Mouse (Mus musculus): ENCODE results near the gene Cryaa. TPM values are rescaled to one million over a fixed set of nuclear protein-coding genes. Genes with fewer than 3 reads are reported as not detected.

The Cryaa gene
- polyA plus RNA-seq, 1 experiment from 2014 or later = 0.31 TPM

DNA sequence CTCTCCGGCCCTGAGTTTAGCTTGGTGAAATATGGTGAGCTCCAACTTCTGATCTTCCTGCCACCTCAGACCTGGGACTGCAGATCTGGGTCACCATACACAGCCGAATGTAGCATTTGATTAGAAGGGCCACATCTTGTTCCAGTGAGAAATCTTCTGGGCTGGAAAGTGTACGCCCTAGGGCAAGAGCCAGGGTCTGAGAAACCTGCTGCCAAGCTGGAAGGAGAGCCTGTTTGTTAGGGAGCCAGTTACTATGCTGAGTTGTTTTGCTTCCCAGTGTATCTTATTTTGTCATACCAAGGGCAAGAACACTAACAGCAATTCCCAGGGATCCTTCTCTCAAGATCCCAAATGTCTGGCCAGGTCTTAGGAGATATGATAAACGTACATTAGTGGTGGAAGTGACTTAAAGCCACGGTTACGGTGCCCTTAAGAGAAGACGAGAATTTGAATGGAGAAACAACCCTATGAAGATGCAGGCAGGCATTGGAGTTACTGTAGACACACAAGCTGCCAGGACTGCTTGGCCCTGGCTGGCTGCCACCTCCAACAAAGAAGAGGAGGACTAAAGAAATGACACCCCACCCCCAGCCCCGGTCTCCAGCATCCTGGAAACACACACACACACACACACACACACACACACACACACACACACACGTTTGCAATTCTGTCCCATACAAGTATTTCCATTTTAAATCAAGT lies 39.6 kb upstream of the Cryaa start:
- Histone ChIP-seq H3K27me3 (replicated peaks; ENCODE audit: control insufficient read depth, insufficient read depth, low read length) (peaks cover 9% of the 10 kb centered on the region), H3K9ac (ENCODE audit: low read depth, low read length) (0 out of 2 replicates have a peak overlapping the region, but pooled peaks have one; percentile 60), H3K36me3 (ENCODE audit: control insufficient read depth, insufficient read depth, low read length) (no peaks in the 10 kb centered on the region), H3K4me2 (ENCODE audit: low read depth, low read length) (peak overlapping the region; percentile 95; the same call in 1 of the 2 replicates), H3K27ac (ENCODE audit: low read length) (no peak overlapping the region), H3K4me1 (ENCODE audit: control insufficient read depth, insufficient read depth, low read length) (peaks cover 13% of the 10 kb centered on the region), H3K9me3 (ENCODE audit: control insufficient read depth, low read length) (no peaks in the 10 kb centered on the region), H3K4me3 (ENCODE audit: low read length) (no peak overlapping the region)
- ATAC-seq = no peak
- 61% methylated on average over 9 of the region's 9 CpGs for WGBS

DNA sequence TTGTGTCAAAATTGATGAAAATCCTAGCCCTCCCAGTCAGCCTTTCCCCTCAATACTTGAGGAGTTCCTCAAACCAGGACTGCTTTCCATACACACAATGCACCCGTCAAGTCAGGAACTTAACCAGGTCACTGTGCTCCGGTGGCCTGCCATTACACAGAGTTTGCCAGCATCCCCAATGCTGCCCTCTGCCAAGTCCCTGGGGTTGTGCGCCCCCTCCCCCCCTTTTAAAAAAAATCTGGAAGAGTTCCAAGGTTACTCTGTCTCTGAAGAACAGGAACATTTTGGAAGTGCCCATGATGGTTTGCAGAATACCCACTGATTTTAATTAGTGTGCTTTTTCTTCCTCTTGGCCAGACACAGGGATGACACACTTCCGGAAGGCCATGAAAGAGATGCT lies 38.0 kb upstream of the Cryaa start:
- Histone ChIP-seq H3K4me2 (ENCODE audit: low read depth, low read length) (no peak overlapping the region), H3K36me3 (ENCODE audit: control insufficient read depth, insufficient read depth, low read length) (no peaks in the 10 kb centered on the region), H3K9ac (ENCODE audit: low read depth, low read length) (no peak overlapping the region), H3K27me3 (replicated peaks; ENCODE audit: control insufficient read depth, insufficient read depth, low read length) (peaks cover 9% of the 10 kb centered on the region), H3K4me1 (ENCODE audit: control insufficient read depth, insufficient read depth, low read length) (peaks cover 13% of the 10 kb centered on the region), H3K4me3 (ENCODE audit: low read length) (no peak overlapping the region), H3K9me3 (ENCODE audit: control insufficient read depth, low read length) (no peaks in the 10 kb centered on the region), H3K27ac (ENCODE audit: low read length) (no peak overlapping the region)
- no peak for ATAC-seq
- 65% methylated on average over 4 of the region's 4 CpGs for WGBS

DNA sequence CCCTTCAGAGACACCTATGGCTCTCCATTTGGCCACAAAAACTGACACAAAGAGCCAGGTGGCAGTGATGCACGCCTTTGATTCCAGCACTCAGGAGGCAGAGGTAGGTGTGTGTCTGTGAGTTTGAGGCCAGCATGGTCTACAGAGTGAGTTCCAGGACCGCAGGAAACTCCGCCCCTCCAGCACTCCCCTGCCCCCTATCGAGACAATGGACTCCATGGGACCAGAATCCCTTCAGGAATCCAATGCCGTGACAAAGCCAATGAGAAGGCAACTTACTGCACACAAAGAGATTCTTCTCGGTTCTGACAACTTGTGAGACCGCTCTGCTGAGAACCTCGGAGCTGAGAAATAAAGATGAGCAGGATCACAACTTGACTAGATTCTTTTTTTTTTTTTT lies 35.3 kb upstream of the Cryaa start:
- H3K36me3 ChIP-seq (ENCODE audit: control insufficient read depth, insufficient read depth, low read length) = peaks cover 10% of the 10 kb centered on the region
- no peak overlapping the region for H3K27ac ChIP-seq (ENCODE audit: low read length)
- H3K27me3 ChIP-seq (replicated peaks; ENCODE audit: control insufficient read depth, insufficient read depth, low read length) = no peaks in the 10 kb centered on the region
- H3K4me1 ChIP-seq (ENCODE audit: control insufficient read depth, insufficient read depth, low read length) = peaks cover 3% of the 10 kb centered on the region; the same call in 1 of the 2 replicates
- H3K9me3 ChIP-seq (ENCODE audit: control insufficient read depth, low read length) = no peaks in the 10 kb centered on the region
- no peak overlapping the region for H3K4me3 ChIP-seq (ENCODE audit: low read length)
- no peak for ATAC-seq
- H3K4me2 ChIP-seq (ENCODE audit: low read depth, low read length) = no peak overlapping the region
- 47% methylated on average over 8 of the region's 8 CpGs for WGBS
- H3K9ac ChIP-seq (ENCODE audit: low read depth, low read length) = no peak overlapping the region

GRCm38 (mm10) chr17:31642913-31643312 lies 34.7 kb upstream of the Cryaa start:
- Histone ChIP-seq H3K4me1 (ENCODE audit: control insufficient read depth, insufficient read depth, low read length) (no peaks in the 10 kb centered on the region), H3K27ac (ENCODE audit: low read length) (no peak overlapping the region), H3K4me3 (ENCODE audit: low read length) (no peak overlapping the region), H3K9me3 (ENCODE audit: control insufficient read depth, low read length) (no peaks in the 10 kb centered on the region), H3K36me3 (ENCODE audit: control insufficient read depth, insufficient read depth, low read length) (peaks cover 16% of the 10 kb centered on the region), H3K4me2 (ENCODE audit: low read depth, low read length) (no peak overlapping the region), H3K27me3 (replicated peaks; ENCODE audit: control insufficient read depth, insufficient read depth, low read length) (no peaks in the 10 kb centered on the region), H3K9ac (ENCODE audit: low read depth, low read length) (no peak overlapping the region)
- 77% methylated on average over 4 of the region's 4 CpGs for WGBS
- ATAC-seq = 0 out of 2 replicates have a peak, but pooled peaks have one; percentile 50

GRCm38 (mm10) chr17:31646199-31647002 lies 31.2 kb upstream of the Cryaa start:
- Histone ChIP-seq H3K4me1 (ENCODE audit: control insufficient read depth, insufficient read depth, low read length) (no peaks in the 10 kb centered on the region), H3K4me3 (ENCODE audit: low read length) (no peak overlapping the region), H3K9ac (ENCODE audit: low read depth, low read length) (no peak overlapping the region), H3K27ac (ENCODE audit: low read length) (no peak overlapping the region), H3K4me2 (ENCODE audit: low read depth, low read length) (no peak overlapping the region), H3K27me3 (replicated peaks; ENCODE audit: control insufficient read depth, insufficient read depth, low read length) (no peaks in the 10 kb centered on the region), H3K36me3 (ENCODE audit: control insufficient read depth, insufficient read depth, low read length) (peaks cover 36% of the 10 kb centered on the region), H3K9me3 (ENCODE audit: control insufficient read depth, low read length) (no peaks in the 10 kb centered on the region)
- peak; percentile 48 for ATAC-seq
- WGBS = 92% methylated on average over 5 of the region's 5 CpGs

DNA sequence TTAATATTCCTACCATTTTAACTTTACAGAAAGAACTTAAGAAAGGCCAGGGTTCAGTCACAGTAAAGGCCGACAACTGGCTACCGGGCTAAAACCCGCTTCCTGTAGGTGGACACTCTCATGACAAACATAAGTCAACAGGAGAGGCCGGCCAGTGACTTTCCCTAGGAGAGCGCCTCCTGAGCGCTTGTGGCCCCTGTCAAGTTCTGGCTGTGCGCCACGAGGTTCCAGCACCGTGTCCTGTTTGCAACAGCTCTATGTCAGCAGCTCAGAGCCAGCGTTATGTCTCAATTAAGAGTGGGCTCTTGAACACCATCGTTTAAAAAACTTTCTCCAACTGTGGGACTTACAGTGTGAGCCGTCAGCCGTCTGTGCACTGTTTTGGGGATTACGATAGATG lies 25.5 kb upstream of the Cryaa start:
- Histone ChIP-seq H3K4me2 (ENCODE audit: low read depth, low read length) (no peak overlapping the region), H3K4me1 (ENCODE audit: control insufficient read depth, insufficient read depth, low read length) (peaks cover 9% of the 10 kb centered on the region), H3K4me3 (ENCODE audit: low read length) (no peak overlapping the region), H3K36me3 (ENCODE audit: control insufficient read depth, insufficient read depth, low read length) (peaks cover 39% of the 10 kb centered on the region), H3K9me3 (ENCODE audit: control insufficient read depth, low read length) (no peaks in the 10 kb centered on the region), H3K27me3 (replicated peaks; ENCODE audit: control insufficient read depth, insufficient read depth, low read length) (no peaks in the 10 kb centered on the region), H3K9ac (ENCODE audit: low read depth, low read length) (no peak overlapping the region), H3K27ac (ENCODE audit: low read length) (no peak overlapping the region)
- WGBS = 91% methylated on average over 14 of the region's 14 CpGs
- no peak for ATAC-seq

- Histone ChIP-seq H3K4me3 (ENCODE audit: low read length) (no peak overlapping the region), H3K27me3 (replicated peaks; ENCODE audit: control insufficient read depth, insufficient read depth, low read length) (no peaks in the 10 kb centered on the region), H3K4me2 (ENCODE audit: low read depth, low read length) (no peak overlapping the region), H3K36me3 (ENCODE audit: control insufficient read depth, insufficient read depth, low read length) (peaks cover 31% of the 10 kb centered on the region), H3K27ac (ENCODE audit: low read length) (no peak overlapping the region), H3K4me1 (ENCODE audit: control insufficient read depth, insufficient read depth, low read length) (peaks cover 13% of the 10 kb centered on the region), H3K9me3 (ENCODE audit: control insufficient read depth, low read length) (no peaks in the 10 kb centered on the region), H3K9ac (ENCODE audit: low read depth, low read length) (no peak overlapping the region)
- WGBS = 79% methylated on average over 6 of the region's 6 CpGs
- ATAC-seq = no peak
Observed at GRCm38 (mm10) chr17:31653277-31653676, 24.3 kb upstream of the Cryaa start.

DNA sequence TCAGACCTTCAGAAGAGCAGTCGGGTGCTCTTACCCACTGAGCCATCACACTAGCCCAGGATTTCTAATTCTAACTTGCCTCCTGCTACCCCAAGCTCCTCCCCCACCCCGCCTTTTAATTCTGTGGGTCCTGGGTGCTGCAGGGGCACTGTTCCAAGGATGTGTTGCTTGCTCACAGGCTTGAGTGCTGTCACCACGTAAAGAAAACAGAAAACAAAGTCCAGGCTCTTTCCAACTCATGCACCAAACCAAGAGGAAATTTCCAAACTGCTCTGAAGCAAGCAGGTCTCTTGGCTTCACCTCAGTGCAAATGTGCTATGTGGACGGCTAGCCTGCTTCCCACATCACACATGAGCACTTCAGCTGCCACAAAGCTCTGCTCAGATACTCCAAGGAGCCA lies 22.2 kb upstream of the Cryaa start:
- H3K9ac ChIP-seq (ENCODE audit: low read depth, low read length) = no peak overlapping the region
- H3K9me3 ChIP-seq (ENCODE audit: control insufficient read depth, low read length) = no peaks in the 10 kb centered on the region
- H3K27ac ChIP-seq (ENCODE audit: low read length) = peak overlapping the region; percentile 3; the same call in 1 of the 2 replicates
- peaks cover 13% of the 10 kb centered on the region for H3K4me1 ChIP-seq (ENCODE audit: control insufficient read depth, insufficient read depth, low read length)
- H3K4me3 ChIP-seq (ENCODE audit: low read length) = no peak overlapping the region
- peaks cover 20% of the 10 kb centered on the region for H3K36me3 ChIP-seq (ENCODE audit: control insufficient read depth, insufficient read depth, low read length)
- no peak overlapping the region for H3K4me2 ChIP-seq (ENCODE audit: low read depth, low read length)
- 63% methylated on average over 4 of the region's 4 CpGs for WGBS
- no peaks in the 10 kb centered on the region for H3K27me3 ChIP-seq (replicated peaks; ENCODE audit: control insufficient read depth, insufficient read depth, low read length)
- no peak for ATAC-seq

DNA sequence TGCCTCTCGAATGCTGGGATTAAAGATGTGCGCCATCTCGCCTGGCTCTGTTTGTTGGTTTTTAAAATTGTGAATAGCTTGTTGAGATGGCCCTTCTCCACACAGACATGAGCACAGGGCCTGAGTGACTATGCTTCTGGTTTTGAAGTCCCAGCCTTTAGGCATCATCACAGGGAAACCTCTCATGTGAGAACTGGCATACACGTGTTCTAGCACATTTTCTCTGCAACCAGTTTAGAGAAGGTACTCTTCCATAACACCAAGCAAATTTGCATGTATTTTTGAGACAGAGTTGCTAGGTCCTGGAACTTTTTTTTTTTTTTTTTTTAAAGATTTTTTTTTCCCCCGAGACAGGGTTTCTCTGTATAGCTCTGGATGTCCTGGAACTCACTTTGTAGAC lies 20.9 kb upstream of the Cryaa start:
- H3K36me3 ChIP-seq (ENCODE audit: control insufficient read depth, insufficient read depth, low read length) = peaks cover 9% of the 10 kb centered on the region
- 87% methylated on average over 5 of the region's 5 CpGs for WGBS
- peak overlapping the region; percentile 69; the same call in 1 of the 2 replicates for H3K4me2 ChIP-seq (ENCODE audit: low read depth, low read length)
- ATAC-seq = no peak
- peak overlapping the region; percentile 97; the same call in 1 of the 2 replicates for H3K9ac ChIP-seq (ENCODE audit: low read depth, low read length)
- no peak overlapping the region for H3K4me3 ChIP-seq (ENCODE audit: low read length)
- no peaks in the 10 kb centered on the region for H3K27me3 ChIP-seq (replicated peaks; ENCODE audit: control insufficient read depth, insufficient read depth, low read length)
- no peaks in the 10 kb centered on the region for H3K9me3 ChIP-seq (ENCODE audit: control insufficient read depth, low read length)
- H3K27ac ChIP-seq (ENCODE audit: low read length) = no peak overlapping the region
- peaks cover 13% of the 10 kb centered on the region for H3K4me1 ChIP-seq (ENCODE audit: control insufficient read depth, insufficient read depth, low read length)

Data from intestine, embryonic 16.5 days (tissue).